Mouse (Mus musculus): ENCODE measurements around the gene F5.

Gene F5

GRCm38 (mm10) chr1:164236078-164236477, 84.4 kb downstream of the F5 start:
- DNase-seq: no peak

GRCm38 (mm10) chr1:164241494-164241893, 89.9 kb downstream of the F5 start:
- DNase-seq: no peak

GRCm38 (mm10) chr1:164242809-164243208, 91.2 kb downstream of the F5 start:
- DNase-seq: no peak

- no peak for DNase-seq
Observed at GRCm38 (mm10) chr1:164247442-164247841, 95.8 kb downstream of the F5 start.

- DNase-seq: no peak
Observed at GRCm38 (mm10) chr1:164247971-164248370, 96.3 kb downstream of the F5 start.

- peak; percentile 98 for DNase-seq
Observed at GRCm38 (mm10) chr1:164248465-164249331, 97.1 kb downstream of the F5 start, which contains the start of gene Slc19a2. TSS of gene Slc19a2 (plus strand) at chr1:164249046.

- DNase-seq: no peak
Observed at GRCm38 (mm10) chr1:164249332-164249711, 97.7 kb downstream of the F5 start.

GRCm38 (mm10) chr1:164250391-164251150, 98.9 kb downstream of the F5 start:
- DNase-seq: no peak

GRCm38 (mm10) chr1:164251438-164251837, 99.8 kb downstream of the F5 start:
- no peak for DNase-seq

GRCm38 (mm10) chr1:164252551-164252950, 100.9 kb downstream of the F5 start:
- no peak for DNase-seq

- DNase-seq: no peak
Observed at GRCm38 (mm10) chr1:164254836-164255235, 103.2 kb downstream of the F5 start.

- DNase-seq: no peak
Observed at GRCm38 (mm10) chr1:164260171-164261028, 108.8 kb downstream of the F5 start.

- peak; percentile 84 for DNase-seq
Observed at GRCm38 (mm10) chr1:164261553-164261952, 109.9 kb downstream of the F5 start.
